Mouse (Mus musculus) limb, embryonic 13.5 days (tissue): ENCODE measurements at regions not wholly inside any gene's neighbourhood (a gene's known extent, or its start where the extent isn't known, plus 50 kb on each side); places are given as distances from the start of the nearest gene placed in this dataset.

Experiments used
- ATAC-seq: fragments of 200-750 bp; cut with Nextera tagmentation; 2 replicates; pipeline ENCODE4 v1.8.0; 2017; ENCODE audit warnings: low read depth, moderate number of reproducible peaks, moderate TSS enrichment; ENCODE audit not compliant: low FRiP score
- H3K27ac ChIP-seq: fragments of 300-500 bp; sonication (generic); 2 replicates; pipeline ENCODE4 v1.5.1; 2015; ENCODE audit warnings: inconsistent platforms, mild to moderate bottlenecking, moderate library complexity
- H3K27me3 ChIP-seq: fragments of 300-500 bp; sonication (generic); 2 replicates; pipeline ENCODE4 v1.6.1; 2015; ENCODE audit warnings: mild to moderate bottlenecking, inconsistent platforms
- H3K36me3 ChIP-seq: fragments of 300-500 bp; sonication (generic); 2 replicates; pipeline ENCODE4 v1.6.1; 2015; ENCODE audit warnings: inconsistent platforms, mild to moderate bottlenecking, moderate library complexity
- H3K4me1 ChIP-seq: fragments of 300-500 bp; sonication (generic); 2 replicates; pipeline ENCODE4 v1.6.1; 2015; ENCODE audit warnings: inconsistent platforms
- H3K4me2 ChIP-seq: fragments of 300-500 bp; sonication (generic); replicated peaks from 2 replicates; pipeline ENCODE4 v1.6.1; 2015; ENCODE audit warnings: inconsistent platforms, mild to moderate bottlenecking, moderate library complexity
- H3K4me3 ChIP-seq: fragments of 300-500 bp; sonication (generic); 2 replicates; pipeline ENCODE4 v1.5.1; 2015; ENCODE audit warnings: moderate library complexity, mild to moderate bottlenecking, inconsistent platforms
- H3K9ac ChIP-seq: fragments of 300-500 bp; sonication (generic); 2 replicates; pipeline ENCODE4 v1.6.1; 2015; ENCODE audit warnings: mild to moderate bottlenecking, inconsistent platforms
- H3K9me3 ChIP-seq: fragments of 300-500 bp; sonication (generic); 2 replicates; pipeline ENCODE4 v1.6.1; 2016; ENCODE audit warnings: inconsistent platforms
- WGBS: fragments of 180-500 bp; shearing (Covaris S2); methylation state at CpG from one replicate; pipeline ENCODE4 v1.1.7; 2015; 5-methylcytosine and 5-hydroxymethylcytosine counted together

DNA sequence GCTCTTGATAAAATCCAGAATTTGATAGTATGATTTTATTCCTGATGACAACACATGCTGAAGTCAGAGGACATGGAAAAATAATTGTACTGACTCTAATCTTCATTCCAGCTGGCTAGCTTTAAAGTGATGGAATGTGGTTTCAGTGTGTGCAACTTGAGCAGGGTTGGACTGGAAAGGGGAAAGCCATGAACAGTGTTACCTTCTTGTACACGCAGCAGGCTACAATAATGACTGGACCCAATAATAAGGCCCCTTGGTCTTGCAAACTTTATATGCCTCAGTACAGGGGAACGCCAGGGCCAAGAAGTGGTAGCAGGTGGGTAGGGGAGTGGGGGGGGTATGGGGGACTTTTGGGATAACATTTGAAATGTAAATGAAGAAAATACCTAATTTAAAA lies 90.8 kb upstream of the B430305J03Rik start:
- Histone ChIP-seq H3K4me1 (no peaks in the 10 kb centered on the region), H3K36me3 (no peaks in the 10 kb centered on the region), H3K27me3 (no peaks in the 10 kb centered on the region), H3K9ac (no peak overlapping the region), H3K9me3 (no peaks in the 10 kb centered on the region), H3K27ac (no peak overlapping the region), H3K4me2 (no peak overlapping the region), H3K4me3 (no peak overlapping the region)
- ATAC-seq, result peak; percentile 64
- WGBS, result 60% methylated on average over 2 of the region's 2 CpGs

DNA sequence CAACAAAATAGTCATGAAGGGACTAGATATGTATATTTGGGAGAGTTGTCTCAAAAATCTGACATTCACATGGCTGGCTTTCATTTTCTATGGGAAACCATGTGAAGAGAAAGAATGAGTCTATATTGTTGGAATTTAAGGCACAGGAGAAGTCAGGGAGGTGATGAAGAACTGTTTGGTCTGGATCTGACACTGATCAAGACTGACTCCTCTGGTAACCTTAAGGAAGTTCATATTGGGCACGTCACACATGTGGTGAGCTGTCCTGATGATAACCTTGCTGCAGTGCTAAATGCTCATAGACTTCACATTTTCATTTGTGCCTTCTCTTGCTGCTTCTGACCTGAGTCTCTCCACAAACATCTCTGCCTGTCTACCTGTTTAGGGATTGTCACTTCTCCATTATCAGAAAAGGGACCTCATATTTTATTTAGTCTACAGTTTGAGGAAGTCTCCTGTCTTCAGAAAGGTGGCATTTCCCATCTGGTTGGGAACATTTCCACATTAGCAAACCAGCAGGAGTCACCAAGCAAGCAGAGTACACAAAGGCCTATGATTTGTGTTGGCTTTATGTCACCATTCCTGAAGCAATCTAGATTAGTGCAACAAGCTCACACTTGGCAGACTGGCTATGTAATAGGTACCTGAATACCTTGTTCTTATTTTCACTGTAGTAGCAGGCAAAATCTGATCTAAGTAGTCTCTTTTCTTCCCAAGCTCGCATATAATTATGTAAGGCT lies 76.4 kb upstream of the B430305J03Rik start:
- Histone ChIP-seq H3K36me3 (no peaks in the 10 kb centered on the region), H3K9ac (no peak overlapping the region), H3K9me3 (no peaks in the 10 kb centered on the region), H3K4me2 (no peak overlapping the region), H3K27me3 (no peaks in the 10 kb centered on the region), H3K27ac (no peak overlapping the region), H3K4me3 (no peak overlapping the region), H3K4me1 (no peaks in the 10 kb centered on the region)
- ATAC-seq, result no peak
- 78% methylated on average over 2 of the region's 2 CpGs for WGBS

DNA sequence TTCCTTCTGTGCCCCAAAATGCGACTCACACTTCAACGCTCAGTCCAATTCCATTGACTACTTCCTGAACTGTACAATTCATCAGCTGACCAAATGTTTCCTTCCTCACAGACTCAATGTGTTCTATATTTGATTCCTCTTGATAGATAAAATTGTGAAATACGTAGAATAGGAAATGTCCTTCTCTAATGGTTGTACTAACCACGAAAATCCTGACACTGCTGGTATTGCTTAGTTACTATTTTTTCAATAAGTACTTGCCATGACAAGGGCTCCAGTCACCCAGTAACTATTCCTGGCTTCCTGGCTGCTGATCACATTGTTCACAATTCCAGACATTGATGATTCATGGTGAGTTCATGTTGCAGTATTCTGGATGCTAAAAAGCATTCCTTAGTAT lies 75.7 kb upstream of the B430305J03Rik start:
- Histone ChIP-seq H3K27me3 (no peaks in the 10 kb centered on the region), H3K27ac (no peak overlapping the region), H3K4me3 (no peak overlapping the region), H3K36me3 (no peaks in the 10 kb centered on the region), H3K4me1 (no peaks in the 10 kb centered on the region), H3K9me3 (no peaks in the 10 kb centered on the region), H3K9ac (no peak overlapping the region), H3K4me2 (no peak overlapping the region)
- WGBS, result 93% methylated on average over 4 of the region's 4 CpGs
- no peak for ATAC-seq

DNA sequence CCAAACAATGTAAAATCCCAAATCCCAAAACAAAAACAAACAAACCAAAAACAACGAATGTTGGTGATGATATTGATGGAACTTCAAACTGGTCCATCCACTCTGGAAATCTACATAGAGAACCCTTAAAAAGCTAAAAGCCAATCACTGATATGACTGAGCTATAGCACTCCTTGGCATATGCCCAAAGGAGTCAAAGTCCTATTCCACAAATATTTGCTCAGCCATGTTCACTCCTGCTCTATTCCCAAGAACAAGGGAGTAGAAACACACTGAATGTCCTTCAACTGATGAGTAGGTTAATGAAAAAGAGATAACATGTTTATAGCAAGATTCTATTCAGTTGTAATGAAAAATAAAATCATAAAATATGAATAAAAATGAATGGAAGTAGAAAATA lies 63.0 kb upstream of the B430305J03Rik start:
- no peaks in the 10 kb centered on the region for H3K27me3 ChIP-seq
- WGBS, result 62% methylated on average over 1 of the region's 1 CpGs

DNA sequence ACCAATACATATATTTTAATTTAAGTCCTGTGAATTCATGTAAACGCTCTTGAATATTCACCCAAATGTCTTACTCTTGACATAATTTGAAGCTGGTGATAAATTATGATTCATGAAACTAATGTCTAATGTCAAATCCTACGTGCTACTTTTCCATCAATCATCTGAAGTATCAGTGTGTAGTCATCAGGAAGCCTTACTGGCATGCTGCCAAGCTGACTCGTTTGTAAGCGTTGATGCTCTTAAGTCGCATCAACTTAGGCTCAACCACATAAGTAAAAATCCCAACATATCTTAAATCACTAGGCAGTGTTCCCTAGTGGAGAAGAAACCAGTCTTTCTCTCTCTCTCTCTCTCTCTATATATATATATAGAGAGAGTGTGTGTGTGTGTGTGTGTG lies 58.2 kb upstream of the B430305J03Rik start:
- Histone ChIP-seq H3K9ac (no peak overlapping the region), H3K4me1 (no peaks in the 10 kb centered on the region), H3K27me3 (no peaks in the 10 kb centered on the region), H3K27ac (no peak overlapping the region), H3K9me3 (no peaks in the 10 kb centered on the region), H3K4me2 (no peak overlapping the region), H3K36me3 (no peaks in the 10 kb centered on the region), H3K4me3 (no peak overlapping the region)
- ATAC-seq, result no peak
- WGBS, result 71% methylated on average over 5 of the region's 5 CpGs

More for the DNA sequence above, 63.0 kb upstream of the B430305J03Rik start:
- Histone ChIP-seq H3K4me1 (no peaks in the 10 kb centered on the region), H3K4me3 (no peak overlapping the region), H3K36me3 (no peaks in the 10 kb centered on the region), H3K27ac (no peak overlapping the region), H3K9ac (no peak overlapping the region), H3K4me2 (no peak overlapping the region), H3K9me3 (no peaks in the 10 kb centered on the region)
- no peak for ATAC-seq

DNA sequence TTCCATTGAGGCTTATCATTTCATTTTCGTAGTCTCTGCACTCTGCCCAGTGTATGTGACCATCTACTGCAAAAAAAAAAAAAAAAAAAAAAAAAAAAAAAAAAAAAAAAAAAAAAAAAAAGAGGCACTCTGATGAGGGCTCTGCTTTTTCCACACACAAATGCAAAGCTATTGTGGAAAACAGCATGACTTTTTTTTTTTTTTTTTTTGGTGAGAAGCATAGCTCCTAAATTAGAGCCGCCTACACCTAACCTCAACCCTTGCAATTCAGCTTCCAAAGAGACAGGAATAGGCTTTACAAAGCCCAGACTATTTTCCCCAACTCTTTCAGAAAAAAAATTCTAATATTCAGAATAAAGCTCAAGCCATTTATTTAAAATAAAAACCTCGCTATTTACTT lies 54.0 kb upstream of the B430305J03Rik start:
- ATAC-seq, result no peak
- Histone ChIP-seq H3K27ac (no peak overlapping the region), H3K4me1 (no peaks in the 10 kb centered on the region), H3K4me3 (no peak overlapping the region), H3K9ac (no peak overlapping the region), H3K27me3 (no peaks in the 10 kb centered on the region), H3K9me3 (no peaks in the 10 kb centered on the region), H3K4me2 (no peak overlapping the region), H3K36me3 (no peaks in the 10 kb centered on the region)
- 88% methylated on average over 3 of the region's 3 CpGs for WGBS

DNA sequence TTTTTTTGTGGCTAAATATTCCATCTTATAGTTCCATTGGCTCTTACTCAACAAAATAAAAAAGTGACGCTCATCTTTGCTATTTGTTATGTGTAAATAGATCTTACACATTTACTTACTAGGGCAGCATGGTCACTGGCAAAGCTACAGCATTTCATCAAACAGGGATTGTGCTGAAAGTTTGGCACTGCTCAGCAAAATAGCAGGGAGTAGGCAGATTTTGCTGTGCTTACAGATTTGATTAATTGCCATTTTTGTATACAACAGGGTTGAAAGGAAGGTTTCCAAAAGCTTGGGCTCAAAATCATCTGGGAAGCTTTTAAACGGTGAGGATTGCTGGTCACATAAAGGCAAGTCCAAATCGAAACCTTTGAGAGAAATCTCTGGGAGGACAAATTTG lies 52.3 kb upstream of the B430305J03Rik start:
- Histone ChIP-seq H3K27ac (no peak overlapping the region), H3K36me3 (no peaks in the 10 kb centered on the region), H3K27me3 (no peaks in the 10 kb centered on the region), H3K4me1 (no peaks in the 10 kb centered on the region), H3K9ac (no peak overlapping the region), H3K9me3 (no peaks in the 10 kb centered on the region), H3K4me2 (no peak overlapping the region), H3K4me3 (no peak overlapping the region)
- no peak for ATAC-seq
- 82% methylated on average over 3 of the region's 3 CpGs for WGBS
